Mouse (Mus musculus) Patski (cell line): ENCODE data around the gene Olfr152. TPM values are rescaled to one million over a fixed set of nuclear protein-coding genes. Genes with fewer than 3 reads are reported as not detected.

ENCODE experiments used
- ATAC-seq: fragments of 100-300 bp; one replicate; pipeline ENCODE4 v1.8.0; 2021
- CTCF ChIA-PET: fragments of 350-600 bp; sonication (Branson Sonifier 250); formaldehyde crosslinking; loops from one replicate; lab custom pipeline; 2022; ENCODE audit warnings: inconsistent platforms; lab: Charles Lee
- POLR2A ChIA-PET: fragments of 350-600 bp; sonication (Branson Sonifier 250); formaldehyde crosslinking; loops from one replicate; lab custom pipeline; 2022; ENCODE audit warnings: antibody characterized with exemption, inconsistent platforms; lab: Charles Lee
- DNase-seq: peaks from one replicate; pipeline ENCODE4 v3.0.0-alpha.2; 2011; ENCODE audit warnings: low read depth, low spot score
- H3K27me3 ChIP-seq: fragments of 371-371 bp; one replicate; pipeline ENCODE4 v1.5.1; 2021
- CTCF ChIP-seq: fragments of 100-300 bp; IDR thresholded peaks from one replicate; pipeline ENCODE4 v1.5.1; 2021
- in situ Hi-C: fragments of 300-500 bp; cut with MboI; formaldehyde crosslinking; loops from 3 replicates; pipeline ENCODE4 v1.11.1; 2018; ENCODE audit warnings: low pct_unique_long_range_greater_than_20kb, mixed read lengths
- polyA plus RNA-seq: library from polyadenylated mRNA; unstranded; gene quantifications from one replicate; pipeline ENCODE4 v1.2.3, GENCODE M21; 2021

Olfr152 gene
- polyA plus RNA-seq = not detected

DNA sequence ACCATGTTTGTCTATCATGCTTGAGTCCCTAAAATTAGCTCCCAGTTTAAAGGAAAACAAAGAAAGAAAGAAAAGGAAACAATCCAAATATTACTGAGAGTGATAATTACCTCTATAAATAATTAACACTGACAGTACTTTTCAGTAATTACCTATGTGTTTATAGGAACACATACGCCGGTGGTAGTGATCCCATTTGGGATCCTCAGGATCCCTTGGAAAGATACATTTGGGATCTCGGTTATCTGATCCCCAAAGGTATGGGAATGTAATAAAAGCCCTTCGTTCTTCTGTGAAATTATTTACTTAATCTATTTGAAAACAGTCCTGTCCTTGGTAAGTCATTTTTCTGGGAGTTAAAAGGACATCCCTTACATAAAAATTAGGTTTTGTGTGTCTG lies at the start of gene Olfr152:
Gene Olfr152 (plus strand): TSS at position 301 of the 400 bp plus-strand sequence.
- H3K27me3 ChIP-seq = no peaks in the 10 kb centered on the region
- DNase-seq (no peak), ATAC-seq (no peak)
- in situ Hi-C loops = no loop called here
- POLR2A ChIA-PET = no interaction called here
- CTCF ChIA-PET = no interaction called here
- no peak for TF ChIP-seq CTCF

DNA sequence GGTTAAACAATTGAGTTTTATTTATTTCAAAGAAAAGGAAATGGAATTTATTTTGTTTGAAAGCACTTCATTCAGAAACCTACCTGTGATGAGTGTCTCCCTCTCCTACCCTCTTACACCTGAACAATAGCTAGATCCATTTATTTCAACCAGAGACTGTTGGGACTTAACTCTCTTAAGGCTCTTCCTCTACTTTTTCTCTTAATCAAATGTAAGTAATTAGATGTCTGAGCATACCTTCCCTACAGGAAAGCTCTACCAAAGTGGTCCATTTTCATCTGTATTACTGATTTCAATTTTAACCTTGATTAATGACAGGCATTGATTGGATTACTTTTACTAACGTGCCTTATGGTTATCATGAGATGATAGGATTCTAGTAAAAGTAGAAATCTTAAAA lies 39.4 kb upstream of the Olfr152 start, which contains the start of gene Olfr1138:
Gene Olfr1138 (minus strand): TSS at position 101 of the 400 bp plus-strand sequence.
- ChIA-PET POLR2A (no interaction called here), CTCF (interaction anchor here (0.7 kb wide), 1 partner anchor 561 kb away, joined by 3 read pairs; no protein-coding TSS in a partner anchor)
- DNase-seq (no peak), ATAC-seq (no peak)
- in situ Hi-C loops = no loop called here
- no peak for TF ChIP-seq CTCF
- H3K27me3 ChIP-seq = no peaks in the 10 kb centered on the region

DNA sequence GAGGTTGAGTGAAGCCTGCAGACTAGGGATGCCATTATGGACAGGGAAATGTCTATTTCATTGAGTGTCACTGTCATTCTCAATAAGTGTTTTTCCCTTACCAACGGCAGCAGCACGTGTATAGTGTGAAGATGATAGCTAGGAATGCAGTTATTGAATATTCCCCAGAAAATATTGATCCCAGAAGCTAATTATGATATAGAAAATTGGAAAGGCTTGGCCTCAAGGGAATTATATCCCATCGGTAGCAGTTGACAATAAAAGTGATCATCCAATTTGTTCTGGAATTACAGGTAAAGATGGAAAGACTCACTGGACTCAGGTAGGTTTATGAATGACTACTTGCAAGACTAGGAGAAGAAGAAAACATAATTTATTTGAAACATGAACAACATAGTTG lies 35.8 kb upstream of the Olfr152 start, which contains the start of gene Olfr1140:
Gene Olfr1140 (plus strand): TSS at position 301 of the 400 bp plus-strand sequence.
- DNase-seq (no peak), ATAC-seq (no peak)
- in situ Hi-C loops = no loop called here
- H3K27me3 ChIP-seq = no peaks in the 10 kb centered on the region
- no peak for TF ChIP-seq CTCF
- CTCF ChIA-PET = no interaction called here
- POLR2A ChIA-PET = no interaction called here

DNA sequence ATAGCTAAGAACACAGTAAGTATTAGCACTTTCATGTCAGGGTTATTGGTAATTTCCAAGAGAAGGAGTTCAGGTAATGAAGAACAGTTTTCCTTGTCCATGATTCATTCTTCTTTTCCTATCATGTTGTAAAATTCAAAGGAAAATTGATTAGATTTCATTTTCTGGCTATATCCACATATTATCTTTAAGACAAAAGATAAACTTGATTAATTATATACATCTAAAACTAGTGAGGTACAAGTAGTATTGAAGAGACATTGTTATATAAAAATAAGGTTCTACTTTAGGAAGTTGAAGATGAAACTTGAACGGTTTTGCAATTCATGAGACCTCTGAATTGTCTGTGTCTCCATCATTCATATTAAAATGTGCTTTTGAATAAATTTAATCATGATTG lies 25.4 kb upstream of the Olfr152 start, which contains the start of gene Olfr1141:
Gene Olfr1141 (minus strand): TSS at position 101 of the 400 bp plus-strand sequence.
- ChIA-PET POLR2A (no interaction called here), CTCF (no interaction called here)
- TF ChIP-seq CTCF = no peak
- ATAC-seq (no peak), DNase-seq (no peak)
- H3K27me3 ChIP-seq = no peaks in the 10 kb centered on the region
- in situ Hi-C loops = no loop called here

DNA sequence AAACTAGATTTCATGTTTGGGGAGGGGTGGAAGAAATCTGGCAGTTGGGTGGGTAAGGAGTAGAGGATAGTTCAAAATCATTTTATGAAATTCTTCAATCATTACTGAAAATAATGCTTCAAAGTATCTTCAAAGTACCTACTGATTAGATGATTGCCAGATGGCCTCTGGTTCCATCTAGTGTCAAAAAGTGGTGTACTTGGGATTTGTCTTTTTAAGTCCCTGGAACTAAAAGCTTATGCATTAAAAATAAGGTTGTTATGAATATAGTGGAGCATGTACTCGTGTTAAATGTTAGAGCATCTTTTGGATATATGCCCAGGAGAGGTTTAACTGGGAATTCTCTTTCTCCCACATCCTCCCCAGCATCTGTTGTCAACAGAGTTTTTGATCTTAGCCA lies 3.1 kb upstream of the Olfr152 start:
- no peak for ATAC-seq
- in situ Hi-C loops = no loop called here
- no peak for DNase-seq
- ChIA-PET POLR2A (no interaction called here), CTCF (no interaction called here)
- no peaks in the 10 kb centered on the region for H3K27me3 ChIP-seq
- TF ChIP-seq CTCF = no peak

DNA sequence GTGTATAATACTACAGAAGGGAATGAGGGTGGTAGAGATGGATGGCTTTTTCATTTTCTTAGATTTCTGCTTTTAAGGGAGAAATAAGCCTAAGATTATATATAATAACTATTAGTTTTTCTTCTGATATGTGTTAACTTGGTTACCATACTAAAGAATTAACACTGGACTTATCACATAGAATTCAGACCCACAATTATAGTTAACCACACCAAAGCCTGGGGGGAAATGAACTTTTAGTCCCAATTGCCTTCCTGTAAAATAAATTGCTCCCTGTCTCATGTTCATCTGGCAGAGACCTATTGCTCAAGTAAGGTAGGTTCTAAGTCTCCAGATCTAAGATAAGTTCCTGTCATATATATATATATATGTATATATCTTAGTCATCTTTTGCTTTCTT lies 21.0 kb downstream of the Olfr152 start, which contains the start of gene Olfr1143:
Gene Olfr1143 (plus strand): TSS at position 301 of the 400 bp plus-strand sequence.
- DNase-seq (no peak), ATAC-seq (no peak)
- TF ChIP-seq CTCF = no peak

DNA sequence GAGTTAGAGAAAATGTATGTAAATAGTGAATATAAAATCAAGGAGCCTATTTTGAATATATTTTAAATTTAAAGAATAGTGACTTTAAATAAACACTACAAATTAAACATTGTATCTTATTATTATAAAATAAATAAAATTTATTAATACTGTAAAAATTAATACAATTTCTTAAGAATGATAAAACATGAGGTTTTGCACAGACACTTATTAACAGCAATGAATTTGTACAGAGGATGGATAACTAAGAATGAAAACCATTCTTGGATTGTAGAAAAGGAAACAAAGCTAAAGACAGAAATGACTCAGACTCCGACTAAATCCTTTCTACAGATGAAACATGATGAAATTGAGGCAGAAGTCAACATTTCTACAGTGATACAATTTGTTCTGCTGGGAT lies 30.2 kb downstream of the Olfr152 start, which contains the start of gene Olfr1145:
Gene Olfr1145 (plus strand): TSS at position 301 of the 400 bp plus-strand sequence.
- DNase-seq (no peak), ATAC-seq (no peak)
- CTCF ChIA-PET = no interaction called here
- no peaks in the 10 kb centered on the region for H3K27me3 ChIP-seq
- in situ Hi-C loops = no loop called here
- POLR2A ChIA-PET = no interaction called here
- no peak for TF ChIP-seq CTCF

More for the DNA sequence above, 21.0 kb downstream of the Olfr152 start, which contains the start of gene Olfr1143:
- in situ Hi-C loops = no loop called here
- ChIA-PET CTCF (no interaction called here), POLR2A (no interaction called here)
- no peaks in the 10 kb centered on the region for H3K27me3 ChIP-seq

DNA sequence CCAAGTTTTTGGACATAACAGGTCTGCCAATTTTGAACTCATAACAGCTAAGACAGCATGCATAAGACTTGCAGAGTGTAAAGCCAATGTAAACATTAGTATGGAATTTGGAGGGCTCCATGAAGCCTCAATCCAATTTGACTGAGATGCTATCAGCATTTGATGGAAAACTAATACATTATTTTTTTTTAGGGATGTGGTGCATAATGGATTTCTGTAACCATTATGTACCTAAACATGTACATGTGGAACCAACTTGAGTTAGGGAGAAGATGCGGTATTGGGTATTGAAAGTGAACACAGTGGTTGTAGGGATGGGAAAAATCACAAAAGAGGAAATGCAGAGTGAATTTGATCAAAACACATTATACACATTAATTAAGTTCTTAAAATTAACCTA lies 51.0 kb downstream of the Olfr152 start, which contains the start of gene Olfr1148:
Gene Olfr1148 (plus strand): TSS at position 301 of the 400 bp plus-strand sequence.
- ChIA-PET POLR2A (no interaction called here), CTCF (no interaction called here)
- in situ Hi-C loops = no loop called here
- no peak for TF ChIP-seq CTCF
- H3K27me3 ChIP-seq = no peaks in the 10 kb centered on the region
- DNase-seq (no peak), ATAC-seq (no peak)

Other genes with a start within 250 kb of the Olfr152 start
- gene Olfr153, start 247.7 kb upstream of the Olfr152 start, polyA plus RNA-seq = not detected
- not detected for gene Olfr1128, start 233.9 kb upstream of the Olfr152 start, polyA plus RNA-seq
- not detected for gene Olfr1129, start 205.6 kb upstream of the Olfr152 start, polyA plus RNA-seq
- not detected for gene Olfr1130, start 173.3 kb upstream of the Olfr152 start, polyA plus RNA-seq
- gene Olfr1131, start 152.4 kb upstream of the Olfr152 start, polyA plus RNA-seq = not detected
- not detected for gene Olfr1132, start 141.9 kb upstream of the Olfr152 start, polyA plus RNA-seq
- gene Olfr1133, start 132.1 kb upstream of the Olfr152 start, polyA plus RNA-seq = not detected
- not detected for gene Olfr1134, start 121.0 kb upstream of the Olfr152 start, polyA plus RNA-seq
- gene Olfr1135, start 105.8 kb upstream of the Olfr152 start, polyA plus RNA-seq = not detected
- gene Olfr1136, start 85.5 kb upstream of the Olfr152 start, polyA plus RNA-seq = not detected
- not detected for gene Olfr1137, start 66.3 kb upstream of the Olfr152 start, polyA plus RNA-seq
- not detected for gene Olfr1138, start 39.5 kb upstream of the Olfr152 start, polyA plus RNA-seq
- gene Olfr1140, start 35.7 kb upstream of the Olfr152 start, polyA plus RNA-seq = not detected
- not detected for gene Olfr1141, start 25.5 kb upstream of the Olfr152 start, polyA plus RNA-seq
- gene Olfr1143, start 21.1 kb downstream of the Olfr152 start, polyA plus RNA-seq = not detected
- not detected for gene Olfr1145, start 30.3 kb downstream of the Olfr152 start, polyA plus RNA-seq
- not detected for gene Olfr1148, start 51.0 kb downstream of the Olfr152 start, polyA plus RNA-seq
- gene Olfr1150-ps1, start 64.5 kb downstream of the Olfr152 start, polyA plus RNA-seq = not detected
- gene Olfr1151, start 76.4 kb downstream of the Olfr152 start, polyA plus RNA-seq = not detected
- gene Olfr1152, start 87.0 kb downstream of the Olfr152 start, polyA plus RNA-seq = 0.01 TPM
- not detected for gene Olfr1153, start 115.5 kb downstream of the Olfr152 start, polyA plus RNA-seq
- gene Olfr1154, start 125.7 kb downstream of the Olfr152 start, polyA plus RNA-seq = not detected
- not detected for gene Olfr1155, start 165.7 kb downstream of the Olfr152 start, polyA plus RNA-seq
- gene Olfr1156, start 173.6 kb downstream of the Olfr152 start, polyA plus RNA-seq = 0.01 TPM
- not detected for gene Olfr1157, start 188.8 kb downstream of the Olfr152 start, polyA plus RNA-seq
- not detected for gene Olfr74, start 195.2 kb downstream of the Olfr152 start, polyA plus RNA-seq
- gene Olfr1158, start 210.6 kb downstream of the Olfr152 start, polyA plus RNA-seq = not detected
- not detected for gene Olfr1160, start 228.8 kb downstream of the Olfr152 start, polyA plus RNA-seq
- gene Olfr1161, start 243.3 kb downstream of the Olfr152 start, polyA plus RNA-seq = not detected